Mouse (Mus musculus): Measurements from ENCODE around the gene Olfr1368.
"Not testable (repeated sequence)": the region's sequence is repeated elsewhere in the genome, so short reads cannot be mapped to it uniquely, and the experiment has no call there.

GRCm38 (mm10) chr13:21111183-21111582 is 34.5 kb downstream of the Olfr1368 start, which contains the start of gene Olfr1369-ps1:
- TF ChIP-seq CTCF (IDR thresholded peaks at IDR 0.05; ENCODE audit: low read depth); EP300 (optimal IDR thresholded peaks at IDR 0.05): not testable (repeated sequence)

Data from stomach, postnatal 0 days (tissue).